Mouse (Mus musculus) testis, adult 2 months (tissue): ENCODE measurements around the gene Pik3r1.

Source experiments
- CTCF ChIP-seq: fragments of 200-500 bp; IDR thresholded peaks from 2 replicates; pipeline ENCODE4 v1.5.1; 2012; ENCODE audit warnings: low read depth, mild to moderate bottlenecking, inconsistent platforms, low read length, moderate library complexity; ENCODE audit not compliant: control insufficient read depth, insufficient read depth, insufficient replicate concordance
- POLR2A ChIP-seq: fragments of 200-500 bp; IDR thresholded peaks from 2 replicates; pipeline ENCODE4 v1.6.1; 2012; ENCODE audit warnings: low read depth, mild to moderate bottlenecking, inconsistent platforms, low read length, moderate library complexity; ENCODE audit not compliant: control insufficient read depth

DNA sequence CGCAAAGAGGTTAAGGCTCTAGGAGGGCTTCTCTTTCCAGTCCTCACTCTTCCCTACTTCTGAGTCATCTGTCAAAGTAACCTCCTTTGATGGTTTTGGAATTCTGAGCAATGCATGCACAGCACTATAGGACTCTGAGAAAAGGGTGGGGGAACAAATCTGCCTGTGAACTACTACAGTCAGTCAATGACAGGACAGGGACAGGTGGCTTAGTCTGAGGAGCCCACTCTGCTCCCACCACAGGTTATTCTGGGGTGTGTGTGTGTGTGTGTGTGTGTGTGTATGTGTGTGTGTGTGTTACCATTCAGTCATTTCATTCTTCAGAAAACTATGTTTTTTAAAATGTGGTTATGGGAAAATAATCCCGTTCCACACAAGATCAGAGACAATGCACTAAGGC, 46.9 kb downstream of the Pik3r1 start:
- TF ChIP-seq CTCF = no peak
- TF ChIP-seq POLR2A = no peak
